Mouse (Mus musculus) lung, embryonic 15.5 days (tissue): ENCODE results near the gene Hepacam. TPM values are rescaled to one million over a fixed set of nuclear protein-coding genes. Genes with fewer than 3 reads are reported as not detected.

Source experiments
- ATAC-seq: fragments of 200-750 bp; cut with Nextera tagmentation; 2 replicates; pipeline ENCODE4 v1.8.0; 2017; ENCODE audit warnings: moderate number of reproducible peaks, borderline replicate concordance; ENCODE audit not compliant: low FRiP score, low TSS enrichment; ENCODE audit errors: extremely low read depth
- H3K27ac ChIP-seq: fragments of 300-500 bp; sonication (generic); 2 replicates; pipeline ENCODE4 v1.5.1; 2015; ENCODE audit warnings: moderate library complexity, mild to moderate bottlenecking, inconsistent platforms
- H3K27me3 ChIP-seq: fragments of 300-500 bp; sonication (generic); 2 replicates; pipeline ENCODE4 v1.6.1; 2015; ENCODE audit warnings: inconsistent platforms
- H3K36me3 ChIP-seq: fragments of 300-500 bp; sonication (generic); 2 replicates; pipeline ENCODE4 v1.6.1; 2015; ENCODE audit warnings: inconsistent platforms
- H3K4me1 ChIP-seq: fragments of 300-500 bp; sonication (generic); 2 replicates; pipeline ENCODE4 v1.6.1; 2015; ENCODE audit warnings: inconsistent platforms
- H3K4me2 ChIP-seq: fragments of 300-500 bp; sonication (generic); 2 replicates; pipeline ENCODE4 v1.6.1; 2015; ENCODE audit warnings: inconsistent platforms, mild to moderate bottlenecking, moderate library complexity
- H3K4me3 ChIP-seq: fragments of 300-500 bp; sonication (generic); 2 replicates; pipeline ENCODE4 v1.5.1; 2015; ENCODE audit warnings: mild to moderate bottlenecking, inconsistent platforms
- H3K9ac ChIP-seq: fragments of 300-500 bp; sonication (generic); 2 replicates; pipeline ENCODE4 v1.6.1; 2015; ENCODE audit warnings: inconsistent platforms
- H3K9me3 ChIP-seq: fragments of 300-500 bp; sonication (generic); 2 replicates; pipeline ENCODE4 v1.6.1; 2016; ENCODE audit warnings: inconsistent platforms
- WGBS: fragments of 180-500 bp; shearing (Covaris S2); methylation state at CpG from one replicate; pipeline ENCODE4 v1.1.7; 2015; 5-methylcytosine and 5-hydroxymethylcytosine counted together
- polyA plus RNA-seq: library from polyadenylated mRNA; unstranded; fragments of >200 nt; fragmentation: Nextera tagmentation; extraction: Ambion mirVana; gene quantifications from 2 replicates; pipeline ENCODE4 v1.2.1, GENCODE M21; 2015

The Hepacam gene
- polyA plus RNA-seq, result 0.11 and 0.14 TPM in 2 replicates

GRCm38 (mm10) chr9:37367301-37368080 lies at the start of gene Hepacam:
Gene Hepacam, plus strand, starts transcription at chr9:37367351.
- Histone ChIP-seq H3K4me2 (no peak within 1 kb of the TSS), H3K4me1 (no peaks in the 10 kb centered on the region), H3K4me3 (no peak within 1 kb of the TSS), H3K27ac (no peak within 1 kb of the TSS), H3K27me3 (no peaks in the 10 kb centered on the region), H3K9me3 (no peaks in the 10 kb centered on the region), H3K9ac (no peak within 1 kb of the TSS), H3K36me3 (no peaks in the 10 kb centered on the region)
- no peak for ATAC-seq
- WGBS, result 81% methylated on average over 17 of the region's 17 CpGs

GRCm38 (mm10) chr9:37329456-37329855 lies 37.7 kb upstream of the Hepacam start:
- no peak for ATAC-seq
- Histone ChIP-seq H3K9ac (no peak overlapping the region), H3K9me3 (no peaks in the 10 kb centered on the region), H3K36me3 (no peaks in the 10 kb centered on the region), H3K27ac (no peak overlapping the region), H3K4me3 (no peak overlapping the region), H3K4me2 (no peak overlapping the region), H3K4me1 (no peaks in the 10 kb centered on the region), H3K27me3 (no peaks in the 10 kb centered on the region)
- 35% methylated on average over 3 of the region's 3 CpGs for WGBS

- 76% methylated on average over 3 of the region's 3 CpGs for WGBS
- Histone ChIP-seq H3K27me3 (no peaks in the 10 kb centered on the region), H3K4me3 (no peak overlapping the region), H3K9ac (no peak overlapping the region), H3K9me3 (no peaks in the 10 kb centered on the region), H3K27ac (no peak overlapping the region), H3K36me3 (peaks cover 13% of the 10 kb centered on the region; the same call in 1 of the 2 replicates), H3K4me1 (peaks cover 17% of the 10 kb centered on the region; the same call in 1 of the 2 replicates), H3K4me2 (no peak overlapping the region)
- ATAC-seq, result no peak
These were observed 21.7 kb upstream of the Hepacam start for GRCm38 (mm10) chr9:37345406-37345805.

GRCm38 (mm10) chr9:37347184-37347987 lies 19.8 kb upstream of the Hepacam start:
- Histone ChIP-seq H3K9me3 (no peaks in the 10 kb centered on the region), H3K36me3 (0 out of 2 replicates have a peak, but pooled peaks cover 4% of the 10 kb centered on the region), H3K4me2 (peak overlapping the region; percentile 87), H3K4me1 (peaks cover 17% of the 10 kb centered on the region; the same call in 1 of the 2 replicates), H3K9ac (peak overlapping the region; percentile 84), H3K27me3 (no peaks in the 10 kb centered on the region), H3K27ac (peak overlapping the region; percentile 96), H3K4me3 (peak overlapping the region; percentile 69)
- ATAC-seq, result peak; percentile 9; the same call in 1 of the 2 replicates
- 13% methylated on average over 12 of the region's 12 CpGs for WGBS

GRCm38 (mm10) chr9:37347988-37348642 lies 19.0 kb upstream of the Hepacam start, which contains the start of gene Ccdc15:
Gene Ccdc15, minus strand, starts transcription at chr9:37348432.
- Histone ChIP-seq H3K9ac (peak within 1 kb of the TSS; percentile 84), H3K27ac (peak within 1 kb of the TSS; percentile 96), H3K27me3 (no peaks in the 10 kb centered on the region), H3K9me3 (no peaks in the 10 kb centered on the region), H3K4me3 (peak within 1 kb of the TSS; percentile 69), H3K4me1 (peaks cover 17% of the 10 kb centered on the region; the same call in 1 of the 2 replicates), H3K36me3 (0 out of 2 replicates have a peak, but pooled peaks cover 3% of the 10 kb centered on the region), H3K4me2 (peak within 1 kb of the TSS; percentile 87)
- under 1% methylated on average over 41 of the region's 41 CpGs for WGBS
- ATAC-seq, result peak; percentile 99

- no peaks in the 10 kb centered on the region for H3K36me3 ChIP-seq
- peak overlapping the region; percentile 84 for H3K9ac ChIP-seq
- WGBS, result 89% methylated on average over 3 of the region's 3 CpGs
- no peak overlapping the region for H3K27ac ChIP-seq
- peak overlapping the region; percentile 87 for H3K4me2 ChIP-seq
- ATAC-seq, result no peak
- no peaks in the 10 kb centered on the region for H3K9me3 ChIP-seq
- H3K4me3 ChIP-seq, result peak overlapping the region; percentile 69
- H3K4me1 ChIP-seq, result peaks cover 17% of the 10 kb centered on the region; the same call in 1 of the 2 replicates
- H3K27me3 ChIP-seq, result no peaks in the 10 kb centered on the region
These were observed 18.1 kb upstream of the Hepacam start for GRCm38 (mm10) chr9:37349050-37349449.

GRCm38 (mm10) chr9:37351266-37351665 lies 15.9 kb upstream of the Hepacam start:
- H3K4me3 ChIP-seq, result no peak overlapping the region
- no peaks in the 10 kb centered on the region for H3K36me3 ChIP-seq
- H3K27ac ChIP-seq, result no peak overlapping the region
- no peaks in the 10 kb centered on the region for H3K9me3 ChIP-seq
- ATAC-seq, result no peak
- peaks cover 17% of the 10 kb centered on the region; the same call in 1 of the 2 replicates for H3K4me1 ChIP-seq
- H3K4me2 ChIP-seq, result no peak overlapping the region
- 39% methylated on average over 2 of the region's 2 CpGs for WGBS
- H3K27me3 ChIP-seq, result no peaks in the 10 kb centered on the region
- no peak overlapping the region for H3K9ac ChIP-seq

- Histone ChIP-seq H3K4me3 (no peak overlapping the region), H3K9ac (no peak overlapping the region), H3K9me3 (no peaks in the 10 kb centered on the region), H3K27ac (no peak overlapping the region), H3K27me3 (no peaks in the 10 kb centered on the region), H3K4me2 (no peak overlapping the region), H3K36me3 (no peaks in the 10 kb centered on the region), H3K4me1 (peaks cover 11% of the 10 kb centered on the region)
- ATAC-seq, result no peak
- WGBS, result 66% methylated on average over 1 of the region's 1 CpGs
These were observed 12.7 kb upstream of the Hepacam start for GRCm38 (mm10) chr9:37354485-37354884.

GRCm38 (mm10) chr9:37358713-37359330 lies 8.3 kb upstream of the Hepacam start:
- no peak overlapping the region for H3K4me3 ChIP-seq
- H3K27me3 ChIP-seq, result no peaks in the 10 kb centered on the region
- peaks cover 17% of the 10 kb centered on the region for H3K4me1 ChIP-seq
- WGBS, result 65% methylated on average over 7 of the region's 7 CpGs
- H3K27ac ChIP-seq, result peak overlapping the region; percentile 79
- ATAC-seq, result peak; percentile 17; the same call in 1 of the 2 replicates
- no peaks in the 10 kb centered on the region for H3K36me3 ChIP-seq
- no peak overlapping the region for H3K4me2 ChIP-seq
- H3K9ac ChIP-seq, result no peak overlapping the region
- no peaks in the 10 kb centered on the region for H3K9me3 ChIP-seq

GRCm38 (mm10) chr9:37359331-37360220 lies 7.6 kb upstream of the Hepacam start:
- peak overlapping the region; percentile 79 for H3K27ac ChIP-seq
- H3K4me2 ChIP-seq, result no peak overlapping the region
- WGBS, result 39% methylated on average over 6 of the region's 6 CpGs
- no peaks in the 10 kb centered on the region for H3K9me3 ChIP-seq
- H3K4me3 ChIP-seq, result no peak overlapping the region
- no peaks in the 10 kb centered on the region for H3K36me3 ChIP-seq
- H3K4me1 ChIP-seq, result peaks cover 17% of the 10 kb centered on the region
- H3K9ac ChIP-seq, result no peak overlapping the region
- no peaks in the 10 kb centered on the region for H3K27me3 ChIP-seq
- peak; percentile 56 for ATAC-seq
